Mouse (Mus musculus) left cerebral cortex, postnatal 14 days (tissue): Measurements from ENCODE around the gene Sult1b1. TPM values are rescaled to one million over a fixed set of nuclear protein-coding genes. Genes with fewer than 3 reads are reported as not detected.

ENCODE experiments used
- total RNA-seq, 2 experiments: library from RNA; stranded (reverse); gene quantifications; 2 replicates each; pipeline ENCODE4 v1.2.3; 2021

Sult1b1 gene
- total RNA-seq, 2 experiments from 2014 or later, result not detected

Other genes starting within 250 kb of the Sult1b1 start
- not detected for gene Ugt2a3, start 201.0 kb downstream of the Sult1b1 start, total RNA-seq
- not detected for gene Ugt2b38, start 114.0 kb downstream of the Sult1b1 start, total RNA-seq
- not detected for gene Ugt2a2, start 55.9 kb downstream of the Sult1b1 start, total RNA-seq
- gene Gm43638, start 51.4 kb downstream of the Sult1b1 start, total RNA-seq, result not detected
- gene Ugt2a1, start 47.3 kb downstream of the Sult1b1 start, total RNA-seq, result not detected
- not detected for gene Sult1d1, start 30.8 kb upstream of the Sult1b1 start, total RNA-seq
- gene Sult1e1, start 53.4 kb upstream of the Sult1b1 start, total RNA-seq, result not detected
- not detected for gene Csn1s1, start 128.0 kb upstream of the Sult1b1 start, total RNA-seq
- gene Csn2, start 161.4 kb upstream of the Sult1b1 start, total RNA-seq, result not detected
- gene Csn1s2a, start 236.4 kb upstream of the Sult1b1 start, total RNA-seq, result not detected